Mouse (Mus musculus) gastrocnemius, adult 8-10 months (tissue): ENCODE results near the gene Sergef. TPM values are rescaled to one million over a fixed set of nuclear protein-coding genes. Genes with fewer than 3 reads are reported as not detected.

Experiments used
- DNase-seq, 2 experiments: peaks; one replicate each; pipeline ENCODE4 v3.0.0; 2022; ENCODE audit warnings: low spot score in 2 of 2
- total RNA-seq, 4 experiments: library from RNA; stranded (reverse); gene quantifications; 2 replicates each; pipeline ENCODE4 v1.2.4; 2022

Gene Sergef
- total RNA-seq, 4 experiments from 2014 or later: 1.5 to 3.8 (median 3.1) TPM

DNA sequence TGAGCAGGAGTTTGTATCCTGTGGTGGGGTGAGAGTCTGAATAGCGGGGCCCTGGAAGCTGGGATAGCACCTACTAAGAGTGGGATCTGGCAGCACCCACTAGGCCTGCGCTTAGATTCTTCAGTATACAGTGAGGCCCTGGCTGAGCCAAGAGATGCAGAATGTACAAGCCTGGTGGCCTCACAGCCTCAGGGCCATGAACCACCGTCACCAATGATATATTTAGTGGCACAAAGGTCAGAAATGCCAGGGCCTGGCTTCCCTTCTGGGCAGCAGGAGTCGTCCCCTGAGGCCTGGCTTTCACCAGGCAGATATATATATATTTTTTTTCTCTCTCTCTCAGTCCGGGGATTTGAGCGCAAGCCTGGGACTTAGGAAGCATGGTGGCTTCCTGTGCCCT lies 228.9 kb downstream of the Sergef start:
- peak; percentile 45 to 65 for DNase-seq

DNA sequence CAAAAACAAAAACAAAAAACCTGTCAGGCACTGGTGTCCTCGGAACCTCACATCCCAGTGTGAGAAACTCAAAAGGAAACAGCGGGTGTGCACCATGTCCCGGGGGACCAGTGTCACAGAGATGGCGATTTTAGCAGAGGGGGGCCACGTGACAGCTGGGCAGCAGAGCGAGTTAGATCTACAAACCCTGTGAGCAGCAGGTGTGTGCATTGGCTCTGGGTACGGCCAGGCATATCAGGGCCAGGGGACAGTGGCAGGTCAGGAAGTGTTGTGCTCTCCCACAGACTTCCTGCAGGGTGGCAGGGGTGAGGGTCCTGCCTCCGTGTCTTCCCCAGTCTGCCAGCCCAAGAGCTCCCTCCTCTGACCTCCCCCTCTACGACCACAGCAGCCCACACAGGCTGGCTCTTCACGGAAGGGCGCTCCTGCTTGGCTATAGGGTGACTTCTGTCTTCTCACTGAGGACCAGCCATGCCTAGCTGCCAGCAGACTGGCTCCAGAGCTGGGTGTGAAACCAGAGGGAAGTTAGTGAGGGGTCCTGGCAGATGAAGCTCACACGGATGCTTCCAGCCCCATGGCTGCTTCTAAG lies 230.3 kb downstream of the Sergef start:
- no peak for DNase-seq

DNA sequence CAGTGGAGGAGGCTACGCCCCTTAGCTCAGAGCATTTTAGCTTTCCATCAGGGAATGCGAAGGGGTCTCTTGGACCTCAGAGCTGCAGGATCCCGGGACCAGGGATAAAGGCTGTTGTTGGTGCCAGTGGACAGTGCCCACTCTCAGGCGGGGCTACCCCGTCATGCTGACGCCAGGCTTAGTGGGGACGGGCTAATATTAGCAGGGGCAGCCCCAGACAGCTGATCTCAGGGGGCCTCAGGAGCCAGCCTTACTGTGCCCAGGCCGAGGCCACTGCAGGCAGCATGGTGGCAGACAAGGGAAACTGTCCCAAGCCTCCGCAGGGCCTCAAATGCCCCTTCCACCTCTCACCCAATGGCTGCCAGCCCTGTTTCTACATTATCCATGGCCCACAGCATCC lies 231.0 kb downstream of the Sergef start:
- DNase-seq: peak; percentile 48 to 75

DNA sequence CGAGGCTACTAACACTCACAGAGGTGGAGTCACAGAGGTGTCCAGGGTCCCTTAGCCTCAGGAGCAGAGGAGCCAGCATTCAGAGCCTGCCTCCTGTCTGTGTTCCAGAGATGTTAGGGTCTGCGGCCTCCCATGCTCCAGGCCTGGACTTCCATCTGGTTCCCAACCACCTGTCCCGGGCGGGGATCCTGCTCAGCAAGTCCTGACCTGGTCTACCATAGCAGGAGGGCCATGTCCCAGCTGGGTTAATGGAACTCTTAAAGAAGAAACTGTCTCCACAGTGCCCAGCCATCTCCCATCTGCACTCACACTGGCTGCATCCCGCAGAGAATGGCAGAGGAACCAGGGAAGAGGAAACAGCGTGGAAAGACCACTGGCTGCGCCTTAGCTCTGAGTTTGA lies 234.9 kb downstream of the Sergef start:
- DNase-seq: no peak

DNA sequence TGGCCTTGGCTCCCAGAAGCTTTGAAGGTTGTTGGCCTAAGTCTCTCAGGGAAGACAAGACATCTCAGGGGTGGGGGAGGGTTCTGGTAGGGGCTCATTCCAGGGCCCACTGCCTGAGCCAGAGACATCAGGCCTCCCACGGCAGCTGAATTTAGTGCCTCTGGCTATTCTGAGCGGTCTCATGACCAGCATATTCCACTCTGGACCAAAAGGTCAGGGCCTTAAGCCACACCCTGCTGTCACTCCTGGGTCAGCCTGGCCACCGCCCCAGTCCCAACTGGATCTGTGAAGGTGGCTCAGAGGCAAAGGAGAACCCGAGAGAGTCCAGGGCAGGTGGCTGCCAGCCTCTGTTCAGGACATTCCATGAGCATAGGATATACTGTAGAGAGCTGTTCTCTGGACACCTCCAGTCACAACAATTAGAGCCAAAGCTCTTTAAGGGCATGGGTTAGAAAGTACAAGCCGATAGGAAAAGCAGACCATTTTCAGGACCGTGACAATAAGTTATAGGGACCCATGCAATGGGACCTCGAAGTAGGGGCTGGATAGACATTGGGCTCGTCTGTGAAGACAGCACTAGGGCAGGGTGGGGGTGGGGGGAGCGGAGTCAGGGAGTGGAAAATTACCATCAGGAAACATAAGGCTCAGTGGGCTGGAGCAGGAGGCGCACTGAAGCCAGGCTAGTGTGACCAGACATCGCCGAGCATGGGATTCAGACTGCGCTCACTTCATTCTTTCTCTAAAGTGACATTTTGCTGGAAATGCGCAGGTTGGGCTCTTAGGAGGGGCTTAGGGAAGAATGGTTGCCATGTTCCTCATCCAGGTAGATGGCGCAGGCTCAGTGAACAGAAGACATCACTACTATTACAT lies 235.8 kb downstream of the Sergef start:
- DNase-seq: peak; percentile 80 to 91

DNA sequence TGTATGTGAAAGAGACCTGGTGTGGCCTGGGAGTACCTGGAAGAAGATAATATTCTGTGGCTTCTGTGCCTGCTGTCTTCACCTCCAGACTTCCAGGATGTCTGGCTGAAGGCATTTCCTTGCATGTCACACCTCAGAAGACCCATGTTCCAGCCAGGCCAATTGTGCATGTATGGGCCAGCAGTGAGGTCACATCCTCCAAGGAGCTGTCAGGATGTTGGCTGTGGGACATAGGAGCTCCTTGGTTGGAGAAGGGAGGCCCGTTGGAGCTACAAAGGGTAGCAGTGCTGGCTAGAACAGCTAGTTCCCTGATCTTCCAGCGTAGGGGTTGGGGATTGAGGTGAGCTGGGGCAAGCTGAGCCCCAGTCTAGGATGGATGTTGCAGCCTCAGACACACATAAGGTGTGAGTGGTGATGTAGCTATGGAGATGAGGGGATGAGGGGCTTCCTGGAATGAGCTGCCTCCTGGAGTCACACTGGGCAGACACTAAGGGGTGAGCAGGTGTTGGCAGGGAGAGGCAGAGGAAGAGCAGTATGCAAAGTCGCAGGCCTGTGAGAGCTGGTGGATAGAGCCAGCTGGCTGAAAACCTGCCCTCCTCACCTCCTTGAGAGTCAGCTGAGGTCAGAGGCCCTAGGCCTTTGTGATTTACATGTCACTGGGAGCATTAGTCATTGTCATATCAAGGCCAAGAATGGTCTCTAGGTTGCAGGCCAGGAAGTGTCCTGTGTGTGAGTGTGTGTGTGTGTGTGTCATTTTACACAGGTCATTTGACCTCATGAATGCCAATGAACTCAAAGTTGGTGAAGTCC lies 238.0 kb downstream of the Sergef start:
- DNase-seq: no peak

DNA sequence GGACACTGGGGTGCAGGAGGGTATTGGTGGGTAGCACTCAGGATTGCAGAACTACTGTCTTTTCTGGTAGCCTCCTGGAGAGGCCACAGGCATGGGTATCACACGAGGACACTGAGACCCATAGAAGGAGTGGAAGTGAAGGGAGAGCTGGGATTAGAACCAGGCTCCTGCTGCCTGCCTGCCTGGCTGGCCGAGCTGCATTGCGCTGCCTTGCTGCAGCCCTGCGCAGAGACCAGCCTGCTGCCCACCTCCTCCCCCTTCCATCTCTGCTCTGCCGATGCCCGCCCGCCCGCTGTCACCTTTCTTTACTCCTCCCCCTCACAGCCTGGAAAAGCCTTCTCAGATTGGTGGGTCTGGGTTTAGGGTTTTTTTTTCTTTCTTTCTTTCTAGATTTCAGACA lies 239.3 kb downstream of the Sergef start:
- DNase-seq: no peak

DNA sequence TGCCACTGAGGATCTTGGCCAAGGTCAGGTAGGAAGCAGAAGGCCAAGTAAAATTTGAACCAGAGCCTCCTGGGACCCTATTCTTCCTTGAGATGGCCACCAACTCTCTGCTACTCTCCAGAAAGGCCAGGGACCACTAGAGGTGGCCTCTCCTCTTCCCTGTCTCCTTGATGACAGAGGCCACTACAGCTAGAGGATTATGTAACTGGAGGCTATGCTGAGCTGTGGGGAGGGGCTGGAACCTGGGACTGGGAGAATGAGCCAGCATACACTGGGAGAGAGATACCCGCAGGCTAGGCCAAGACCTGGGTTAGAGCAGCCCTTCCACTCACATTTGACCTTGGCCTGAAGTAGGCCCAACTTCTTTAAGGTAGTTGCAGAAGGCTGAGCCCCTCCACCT lies 239.9 kb downstream of the Sergef start:
- no peak for DNase-seq

DNA sequence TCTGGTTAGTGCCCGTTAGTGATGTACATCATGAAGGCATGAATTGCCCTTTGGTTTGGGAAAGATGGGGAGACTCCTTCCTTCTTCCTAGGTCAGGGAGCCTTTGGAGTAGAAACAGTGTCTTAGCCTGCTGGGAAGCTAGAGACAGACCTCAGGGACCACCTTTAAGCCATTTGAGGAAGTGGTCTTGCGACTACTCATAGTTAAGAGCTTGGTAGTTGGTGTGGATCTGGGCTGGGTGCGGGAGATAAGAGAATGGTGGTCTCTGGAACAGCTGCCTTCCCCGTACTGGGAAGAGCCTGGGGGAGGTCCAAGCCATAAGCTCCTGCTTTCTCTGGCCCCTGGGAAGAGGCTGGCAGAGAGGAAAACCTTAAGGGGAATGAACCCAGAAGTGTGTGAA lies 241.0 kb downstream of the Sergef start:
- DNase-seq: no peak

DNA sequence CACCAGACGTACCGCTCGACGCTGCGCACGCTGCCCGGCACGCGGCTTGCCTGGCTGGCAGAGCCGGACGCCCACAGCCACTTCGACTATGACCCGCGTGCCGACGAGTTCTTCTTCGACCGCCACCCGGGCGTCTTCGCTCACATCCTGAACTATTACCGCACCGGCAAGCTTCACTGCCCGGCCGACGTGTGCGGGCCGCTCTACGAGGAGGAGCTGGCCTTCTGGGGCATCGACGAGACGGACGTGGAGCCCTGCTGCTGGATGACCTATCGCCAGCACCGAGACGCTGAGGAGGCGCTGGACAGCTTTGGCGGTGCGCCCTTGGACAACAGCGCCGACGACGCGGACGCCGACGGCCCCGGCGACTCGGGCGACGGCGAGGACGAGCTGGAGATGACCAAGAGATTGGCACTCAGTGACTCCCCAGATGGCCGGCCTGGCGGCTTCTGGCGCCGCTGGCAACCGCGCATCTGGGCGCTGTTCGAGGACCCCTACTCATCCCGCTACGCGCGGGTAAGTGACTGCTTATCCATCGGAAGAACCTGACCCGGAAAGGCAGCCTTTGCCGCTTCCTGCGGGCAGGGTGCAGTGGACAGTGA lies 241.8 kb downstream of the Sergef start:
- DNase-seq: no peak

DNA sequence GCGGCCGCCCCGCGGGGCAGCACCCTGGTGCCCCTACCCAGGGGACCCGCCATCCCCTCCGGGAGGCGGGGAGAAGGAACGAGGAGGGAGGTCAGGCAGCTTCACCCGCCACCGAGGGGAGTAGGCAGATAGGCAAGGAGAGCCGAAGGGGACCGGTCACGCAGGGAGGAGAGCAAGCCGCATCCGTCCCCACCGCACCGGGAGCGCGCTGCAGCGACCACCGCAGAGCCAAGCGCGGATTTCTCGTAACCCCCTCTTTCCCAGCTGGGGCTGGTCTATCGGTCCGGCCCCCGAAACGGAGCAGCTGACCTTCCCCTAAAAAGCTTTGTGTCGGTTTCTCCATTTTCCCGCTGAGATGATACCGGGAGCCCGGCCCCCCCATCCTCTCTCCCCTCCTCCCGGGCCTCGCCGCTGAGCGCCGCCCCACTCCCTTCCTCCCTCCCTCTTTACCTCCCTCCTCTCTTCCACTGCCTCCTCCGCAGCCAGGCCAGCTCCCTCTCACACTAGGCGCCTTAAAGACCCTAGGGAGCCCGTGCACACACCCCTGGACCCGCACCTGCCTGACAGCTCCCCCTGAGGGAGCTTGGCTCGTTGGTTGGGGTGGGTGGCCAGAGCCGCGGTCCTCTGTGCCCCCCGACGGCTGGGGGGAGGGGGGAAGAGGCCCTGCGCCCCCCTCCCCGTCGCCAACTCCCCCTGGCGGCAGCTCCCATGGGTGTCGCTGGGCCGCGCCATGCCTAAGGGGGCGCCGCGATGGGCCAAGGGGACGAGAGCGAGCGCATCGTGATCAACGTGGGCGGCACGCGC lies 242.5 kb downstream of the Sergef start:
- no peak for DNase-seq

DNA sequence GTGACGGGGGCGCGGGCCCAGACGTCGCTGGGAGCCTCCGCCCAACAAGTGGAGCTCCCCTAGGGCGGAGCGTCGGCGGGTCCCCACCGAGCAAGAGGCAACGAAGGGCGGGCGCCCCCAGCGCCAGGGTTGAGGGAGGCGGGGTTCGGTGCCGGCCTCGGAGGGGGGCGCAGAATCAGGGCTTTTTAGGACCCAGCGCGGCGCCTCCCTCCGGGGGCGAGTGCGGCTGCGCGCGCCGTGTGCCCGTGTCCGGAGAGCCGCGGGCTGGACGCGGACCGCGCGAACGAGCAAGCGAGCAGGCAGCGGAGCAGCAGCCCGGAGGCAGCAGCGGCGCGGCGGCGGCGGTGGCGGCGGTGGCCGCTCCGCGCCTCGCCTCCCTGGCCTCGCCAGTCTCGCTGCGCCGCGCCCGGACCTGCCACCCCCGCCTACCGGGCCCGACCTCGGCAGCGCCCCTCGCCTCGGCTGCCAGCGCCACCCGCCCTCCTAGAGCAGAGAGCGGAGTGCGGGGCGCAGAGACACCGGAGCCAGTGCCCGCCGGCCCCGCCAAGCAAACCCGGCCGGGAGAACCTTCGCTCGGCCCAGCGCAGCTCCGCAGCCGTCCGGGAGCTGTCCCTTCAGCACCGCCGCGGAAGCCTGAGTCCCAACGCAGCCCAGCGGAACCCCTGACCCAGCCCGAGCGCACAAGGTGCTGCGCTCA lies 243.2 kb downstream of the Sergef start, which contains the start of gene Kcnc1:
Gene Kcnc1, plus strand, starts transcription at position 267 of the 697 bp plus-strand sequence.
- DNase-seq: peak; percentile 43 to 74

DNA sequence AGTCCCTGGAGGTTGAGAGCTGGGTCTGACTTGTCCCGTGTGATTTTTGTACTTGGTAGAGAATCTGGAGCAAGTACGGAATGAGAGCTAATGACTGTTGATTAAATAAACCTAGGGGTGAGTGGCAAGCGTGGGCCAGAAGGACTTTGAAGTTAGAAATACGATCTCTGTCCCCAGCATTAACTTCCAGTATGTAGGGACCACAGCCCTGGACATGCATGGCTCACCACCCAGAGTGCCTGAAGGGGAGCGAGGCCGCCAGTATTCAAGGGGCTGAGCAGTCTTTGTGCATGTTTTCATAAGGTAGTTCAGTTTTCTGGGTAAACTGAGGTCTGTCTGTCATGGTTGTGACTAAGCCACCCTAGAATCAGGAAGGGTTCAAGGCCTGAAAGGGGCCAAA lies 244.0 kb downstream of the Sergef start:
- no peak for DNase-seq

DNA sequence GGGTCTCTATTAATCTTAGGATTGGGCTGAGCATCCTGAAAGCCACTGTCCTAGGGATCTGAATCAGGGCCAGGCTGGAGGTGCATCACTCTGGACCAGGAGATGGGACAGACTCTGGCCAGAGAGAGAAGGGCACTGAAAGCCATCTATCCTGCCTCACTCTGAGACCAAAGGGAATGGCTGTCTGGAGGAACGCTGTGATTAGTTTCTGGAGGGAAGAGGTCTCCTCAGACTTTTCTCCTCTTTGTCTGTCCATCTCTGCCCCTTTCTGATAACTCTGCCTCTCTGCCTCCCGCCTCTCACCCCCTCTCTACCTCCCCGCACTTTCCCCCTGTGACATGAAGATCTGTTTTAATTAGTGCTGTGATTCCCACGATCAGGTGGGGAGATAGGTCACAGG lies 244.7 kb downstream of the Sergef start:
- no peak for DNase-seq

DNA sequence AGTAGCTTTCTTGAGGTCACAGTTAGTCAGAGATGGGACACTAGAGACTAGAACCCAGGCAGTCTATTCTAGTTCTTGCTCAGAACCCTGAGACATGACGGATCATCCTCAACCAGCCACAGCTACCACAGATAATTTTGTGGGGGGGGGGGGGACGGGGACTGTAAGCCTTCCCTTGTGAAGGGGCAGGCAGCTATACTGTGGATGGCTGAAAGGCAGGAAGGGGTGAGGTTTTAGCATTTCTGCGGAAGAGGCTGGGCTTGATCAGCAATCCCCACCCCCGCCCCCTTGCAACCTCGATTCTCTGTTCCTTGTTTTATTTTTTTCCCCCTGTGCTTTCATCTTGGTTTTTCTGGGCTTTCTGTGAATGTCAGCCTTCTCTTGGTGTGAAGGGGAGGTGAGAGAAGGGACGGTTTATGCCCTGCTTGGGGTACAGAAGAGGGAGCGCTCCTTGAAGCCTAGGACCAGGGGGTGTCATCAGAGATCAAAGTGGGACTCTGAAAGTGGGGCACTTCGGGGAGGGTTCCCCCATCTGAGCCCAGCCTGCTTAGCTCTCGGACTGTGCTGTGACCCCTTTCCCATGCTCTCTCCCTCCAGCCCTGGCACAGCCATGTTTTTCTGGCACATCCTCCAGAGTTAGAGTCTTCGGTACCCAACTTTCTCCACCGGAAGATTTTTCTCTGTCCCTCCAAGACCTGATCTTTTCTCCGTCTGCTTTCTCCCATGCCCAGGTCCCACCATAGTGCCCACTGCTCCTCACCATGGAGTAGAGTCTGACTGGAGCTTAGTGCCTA lies 245.7 kb downstream of the Sergef start:
- peak in 1 of 2 experiments; percentile 1 for DNase-seq
